Mouse (Mus musculus): ENCODE results near the gene Tecpr2.

The Tecpr2 gene

DNA sequence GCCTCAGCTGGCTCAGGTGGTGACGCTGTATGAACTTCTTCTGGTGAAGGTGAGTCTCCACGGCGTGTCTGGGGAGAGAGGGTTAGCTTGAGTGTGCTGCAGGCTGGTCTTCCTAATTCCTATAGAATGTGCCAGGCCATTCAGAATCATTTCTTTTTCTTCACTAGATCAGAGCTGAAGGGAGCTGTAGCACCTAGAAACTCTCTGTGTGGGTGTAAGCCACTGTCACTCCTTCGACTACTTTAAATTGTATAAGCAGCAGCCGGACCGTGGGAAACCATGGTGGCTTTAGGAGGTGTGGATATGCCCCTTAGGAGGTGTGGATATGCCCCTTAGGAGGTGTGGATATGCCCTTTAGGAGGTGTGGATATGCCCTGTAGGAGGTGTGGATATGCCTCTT, 25.1 kb upstream of the Tecpr2 start:
- no peak for DNase-seq (ENCODE audit: low spot score in 2 of 2)

- no peak for DNase-seq (ENCODE audit: low spot score in 2 of 2)
These were observed 23.5 kb upstream of the Tecpr2 start for GRCm38 (mm10) chr12:110865571-110865970.

DNA sequence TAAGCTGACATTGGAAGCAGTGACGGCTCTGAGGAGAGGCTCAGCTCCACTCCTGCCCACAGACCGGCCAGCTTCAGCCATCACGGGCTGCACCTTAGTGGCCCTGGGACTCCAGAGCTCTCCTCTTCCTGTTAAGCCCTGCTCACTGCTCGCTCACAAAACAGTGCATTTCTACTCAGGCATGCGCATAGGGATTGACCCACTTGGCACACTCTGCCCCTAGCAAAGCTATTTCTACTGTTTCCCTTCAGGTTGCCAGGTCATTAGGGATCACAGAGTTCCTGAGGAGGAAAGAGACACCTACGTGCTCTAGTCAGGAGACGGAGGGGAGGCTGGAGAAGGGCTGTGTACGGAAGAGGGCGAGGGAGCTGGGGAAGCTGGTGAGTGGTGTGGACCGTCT, 23.1 kb upstream of the Tecpr2 start:
- no peak for DNase-seq (ENCODE audit: low spot score in 2 of 2)

DNA sequence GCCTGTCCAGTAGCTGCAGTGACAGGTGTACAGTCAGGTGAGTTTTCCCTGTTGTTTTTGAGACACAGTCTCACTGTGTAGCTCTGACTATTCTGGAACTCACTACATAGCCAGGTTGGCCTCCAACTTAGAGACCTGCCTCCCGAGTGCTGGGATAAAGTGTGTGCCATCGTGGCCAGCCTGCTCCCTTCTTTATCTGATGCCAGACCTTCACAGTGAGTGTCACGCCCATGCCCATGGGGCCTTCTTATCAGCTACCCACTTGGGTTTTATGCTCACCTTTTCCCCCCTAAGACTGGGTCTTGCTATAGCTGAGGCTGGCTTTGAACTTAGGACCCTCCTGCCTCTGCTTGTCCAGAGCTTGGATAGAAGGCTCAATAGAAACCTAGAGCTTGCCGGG, 19.0 kb upstream of the Tecpr2 start:
- no peak for DNase-seq (ENCODE audit: low spot score in 2 of 2)

- no peak for DNase-seq (ENCODE audit: low spot score in 2 of 2)
These were observed 17.8 kb upstream of the Tecpr2 start for GRCm38 (mm10) chr12:110871247-110871646.

GRCm38 (mm10) chr12:110875351-110875750, 13.7 kb upstream of the Tecpr2 start:
- no peak for DNase-seq (ENCODE audit: low spot score in 2 of 2)

DNA sequence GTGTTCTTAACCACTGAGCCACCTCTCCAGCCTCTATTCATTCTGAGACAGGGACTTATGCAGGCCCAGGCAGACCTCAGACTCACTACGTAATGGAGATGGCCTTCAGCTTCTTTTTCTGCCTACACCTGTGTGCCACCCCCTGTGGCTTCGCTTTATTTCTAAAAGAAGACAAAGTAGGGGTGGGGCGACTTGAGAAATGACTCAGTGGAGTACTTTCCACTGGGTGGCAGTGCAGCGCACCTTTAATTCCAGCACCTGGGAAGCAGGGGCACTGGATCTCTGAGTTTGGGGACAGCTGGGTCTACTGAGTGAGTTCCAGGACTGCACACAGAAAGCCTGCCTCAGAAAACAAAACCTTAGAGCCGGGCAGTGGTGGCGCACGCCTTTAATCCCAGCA, 6.8 kb upstream of the Tecpr2 start:
- DNase-seq (ENCODE audit: low spot score in 2 of 2): no peak

DNA sequence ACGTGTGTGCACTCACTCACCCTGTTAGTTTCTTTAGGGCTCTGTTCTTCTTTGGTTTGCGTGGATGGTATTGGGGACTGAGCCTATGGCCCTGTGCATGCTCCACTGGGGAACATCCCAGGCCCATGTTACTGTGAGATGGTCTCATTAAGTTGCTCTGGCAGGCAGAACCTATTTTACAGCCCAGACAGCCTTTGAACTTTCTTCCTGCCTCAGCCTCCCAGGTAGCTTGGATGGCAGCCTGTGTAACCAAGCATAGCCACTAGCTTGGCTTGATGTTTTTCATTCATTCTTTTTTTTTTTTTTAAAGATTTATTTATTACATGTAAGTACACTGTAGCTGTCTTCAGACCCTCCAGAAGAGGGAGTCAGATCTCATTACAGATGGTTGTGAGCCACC, 3.8 kb upstream of the Tecpr2 start:
- no peak for DNase-seq (ENCODE audit: low spot score in 2 of 2)

GRCm38 (mm10) chr12:110888106-110888505, 958 bp upstream of the Tecpr2 start:
- DNase-seq (ENCODE audit: low spot score in 2 of 2): no peak

- no peak for DNase-seq (ENCODE audit: low spot score in 2 of 2)
These were observed 458 bp upstream of the Tecpr2 start for GRCm38 (mm10) chr12:110888606-110889005.

DNA sequence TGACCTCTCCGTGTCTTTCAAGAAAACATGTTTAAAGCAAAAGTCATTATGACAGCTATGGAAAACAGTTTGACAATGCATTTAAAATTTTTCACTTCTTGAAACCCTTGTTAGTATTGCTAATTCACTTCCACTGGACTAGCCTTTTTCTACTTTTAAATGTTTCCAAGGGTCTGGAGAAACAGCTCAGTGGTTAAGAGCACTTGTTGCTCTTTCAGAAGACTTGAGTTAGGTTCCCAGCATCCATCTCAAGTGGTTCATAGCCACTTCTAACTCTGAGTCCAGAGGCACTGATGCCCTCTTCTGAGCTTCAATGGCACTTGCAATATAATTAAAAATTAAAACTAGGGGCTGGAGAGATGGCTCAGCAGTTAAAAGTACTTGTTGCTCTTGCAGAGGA, 2.8 kb downstream of the Tecpr2 start:
- no peak for DNase-seq (ENCODE audit: low spot score in 2 of 2)

GRCm38 (mm10) chr12:110902106-110902505, 13.0 kb downstream of the Tecpr2 start:
- no peak for DNase-seq (ENCODE audit: low spot score in 2 of 2)

- DNase-seq (ENCODE audit: low spot score in 2 of 2): no peak
These were observed 14.5 kb downstream of the Tecpr2 start for GRCm38 (mm10) chr12:110903536-110903935.

DNA sequence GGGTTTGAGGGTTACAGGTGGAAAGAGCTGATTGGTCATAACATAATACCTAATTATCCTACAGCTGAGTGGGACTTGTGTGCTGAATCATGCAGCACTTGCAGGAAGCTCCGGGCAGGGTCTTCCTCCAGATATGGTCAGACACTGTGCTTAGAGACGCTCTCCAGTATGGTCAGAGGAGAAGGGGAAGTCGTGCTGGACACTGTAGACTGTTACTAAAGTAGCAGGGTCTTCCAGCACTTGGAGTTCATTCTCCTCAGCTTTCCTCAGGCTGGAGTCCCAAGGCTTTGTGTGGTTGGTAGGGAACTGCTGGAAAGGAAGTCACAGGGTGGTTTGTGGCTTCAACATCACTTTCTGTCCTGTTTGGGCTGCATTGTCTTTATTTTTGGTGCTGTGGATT, 18.8 kb downstream of the Tecpr2 start:
- DNase-seq (ENCODE audit: low spot score in 2 of 2): no peak

DNA sequence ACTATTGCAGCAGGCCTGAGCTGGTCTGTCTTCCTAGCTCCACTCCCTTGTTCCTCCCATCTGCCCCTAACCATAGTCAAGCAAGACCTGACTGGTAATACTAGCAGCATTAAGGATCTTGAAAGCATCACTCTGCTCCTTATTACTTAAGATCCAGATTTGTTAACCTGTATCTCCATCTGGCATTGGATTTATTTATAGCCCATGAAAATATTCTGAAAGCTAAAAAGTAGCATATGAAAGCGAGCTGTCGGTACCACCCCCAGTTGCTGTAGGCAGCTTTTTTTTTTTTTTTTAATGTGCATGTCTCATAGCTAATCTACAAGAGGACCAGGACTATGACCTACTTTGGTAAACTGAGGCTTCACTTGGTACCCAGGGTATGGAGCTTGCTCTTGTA, 20.9 kb downstream of the Tecpr2 start:
- DNase-seq (ENCODE audit: low spot score in 2 of 2): no peak

DNA sequence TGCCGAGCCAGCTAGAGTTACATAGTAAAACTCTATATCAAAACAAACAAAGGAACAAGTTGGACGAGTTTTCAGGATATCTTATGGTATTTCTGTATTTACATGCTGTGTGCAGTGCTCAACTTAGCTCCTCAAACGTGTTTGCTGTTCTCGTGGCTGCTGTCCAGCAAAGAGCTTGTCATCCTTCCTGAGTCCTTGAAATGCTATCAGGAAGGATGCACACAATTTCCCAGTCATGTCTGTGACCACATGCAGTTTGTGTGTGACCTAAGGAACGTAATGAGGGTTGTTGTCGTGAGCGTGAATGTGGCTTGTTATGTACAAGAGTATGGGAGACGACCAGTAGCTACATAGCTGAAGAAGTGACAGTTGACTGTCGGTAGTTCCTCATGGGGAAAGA, 26.7 kb downstream of the Tecpr2 start:
- DNase-seq (ENCODE audit: low spot score in 2 of 2): no peak

DNA sequence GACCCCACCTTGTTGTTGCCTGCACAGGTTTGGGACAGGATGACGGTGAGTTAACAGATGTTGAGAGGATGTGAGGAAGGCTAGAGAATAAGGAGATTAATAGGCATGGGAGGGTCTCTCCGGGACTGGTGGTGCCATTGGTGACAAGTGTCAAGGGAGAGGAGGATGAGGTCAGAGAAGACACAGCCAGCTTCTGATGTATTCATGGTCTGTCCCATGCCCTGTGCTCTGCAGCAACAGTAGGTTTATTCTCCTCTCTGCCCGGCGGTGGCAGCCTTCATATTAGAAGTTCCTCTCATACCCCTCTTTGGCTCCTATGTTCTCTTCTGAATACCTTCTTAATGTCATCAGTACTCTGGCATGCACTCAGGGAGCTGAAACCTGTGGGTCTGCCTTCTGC, 31.2 kb downstream of the Tecpr2 start:
- no peak for DNase-seq (ENCODE audit: low spot score in 2 of 2)

DNA sequence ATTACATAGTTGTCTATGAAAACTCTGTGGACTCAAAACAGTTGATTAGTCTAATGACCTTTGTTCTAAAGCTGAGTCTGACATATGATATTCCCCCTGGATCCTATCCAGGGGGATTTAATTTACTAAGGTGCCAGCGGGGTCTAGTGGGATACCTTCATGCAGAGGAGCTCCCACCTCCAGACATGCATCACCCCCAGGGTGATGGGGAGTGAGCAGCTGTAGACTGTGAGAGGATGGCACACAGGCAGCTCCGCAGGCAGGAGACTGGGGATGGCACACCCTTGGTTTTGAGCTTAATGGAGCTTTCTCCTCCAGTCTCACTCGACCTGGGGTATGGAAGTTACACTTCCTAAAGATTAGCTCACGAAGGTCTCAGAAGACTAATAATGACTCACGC, 32.5 kb downstream of the Tecpr2 start:
- no peak for DNase-seq (ENCODE audit: low spot score in 2 of 2)

DNA sequence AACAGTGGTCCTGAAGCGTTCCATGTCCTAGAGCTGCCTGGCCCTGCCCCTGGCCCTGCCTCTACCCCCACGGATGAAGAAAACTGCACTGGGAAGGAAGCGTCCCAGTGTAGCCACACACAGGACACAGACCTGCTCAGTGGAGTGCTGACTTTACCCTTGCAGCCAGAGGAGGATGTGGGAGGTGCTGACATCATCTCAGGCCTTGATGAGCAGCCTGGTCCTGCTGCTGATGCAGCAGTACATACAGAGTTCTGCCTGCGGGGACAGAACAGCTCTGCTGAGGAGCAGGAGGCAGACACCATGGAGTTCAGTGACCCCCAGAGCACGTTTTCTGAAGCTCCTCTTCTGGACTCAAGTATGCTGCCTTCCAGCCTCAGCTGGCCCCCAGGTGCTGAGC, 43.8 kb downstream of the Tecpr2 start:
- no peak for DNase-seq (ENCODE audit: low spot score in 2 of 2)

DNA sequence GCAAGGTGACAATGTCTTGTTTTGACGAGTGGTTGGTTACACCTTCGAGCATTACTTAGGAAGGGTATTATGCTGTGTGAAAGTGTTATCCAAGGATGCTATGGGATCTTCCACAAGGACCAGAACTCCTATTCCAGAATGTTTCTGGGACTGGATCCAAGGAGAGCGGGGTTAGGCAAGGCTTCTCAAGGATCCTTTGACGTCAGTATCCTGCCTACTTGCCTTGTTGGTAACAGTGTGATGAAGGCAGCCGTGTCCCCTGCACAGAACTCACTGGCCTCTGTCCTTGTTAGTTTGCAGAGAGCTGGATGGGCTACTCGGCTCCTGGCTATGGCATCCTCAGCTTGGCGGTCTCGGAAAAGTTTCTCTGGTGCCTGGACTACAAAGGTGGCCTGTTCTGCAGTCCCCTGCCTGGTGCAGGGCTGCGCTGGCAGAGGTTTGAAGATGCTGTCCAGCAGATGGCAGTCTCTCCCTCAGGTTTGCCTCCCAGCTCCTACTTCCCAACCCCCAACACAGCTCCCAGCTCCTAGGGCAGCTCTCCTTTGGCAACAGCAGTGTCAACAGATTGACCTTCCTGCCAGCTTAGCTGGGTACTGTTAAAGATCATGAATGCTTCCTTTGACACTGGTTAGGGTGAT, 47.0 kb downstream of the Tecpr2 start:
- DNase-seq (ENCODE audit: low spot score in 2 of 2): peak; percentile 68 to 80

DNA sequence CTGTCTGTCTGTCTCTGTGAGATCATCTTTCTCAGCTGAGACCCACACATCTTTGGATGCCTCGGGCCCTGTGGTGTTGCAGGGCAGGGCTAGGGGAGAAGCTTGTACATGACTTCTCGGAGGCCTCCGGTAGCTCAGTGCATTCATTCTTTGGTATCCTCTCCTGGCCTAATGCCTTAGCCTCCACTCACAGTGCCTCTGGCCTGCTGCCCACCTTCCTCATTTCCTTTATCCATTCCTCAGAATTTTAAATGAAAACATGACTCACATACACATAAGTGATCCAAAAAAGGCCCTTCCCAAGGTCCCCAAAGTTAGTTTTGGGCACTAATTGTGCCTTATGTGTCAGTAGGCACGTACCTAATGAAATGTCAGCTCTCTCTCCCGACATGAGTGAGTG, 48.4 kb downstream of the Tecpr2 start:
- DNase-seq (ENCODE audit: low spot score in 2 of 2): no peak

DNA sequence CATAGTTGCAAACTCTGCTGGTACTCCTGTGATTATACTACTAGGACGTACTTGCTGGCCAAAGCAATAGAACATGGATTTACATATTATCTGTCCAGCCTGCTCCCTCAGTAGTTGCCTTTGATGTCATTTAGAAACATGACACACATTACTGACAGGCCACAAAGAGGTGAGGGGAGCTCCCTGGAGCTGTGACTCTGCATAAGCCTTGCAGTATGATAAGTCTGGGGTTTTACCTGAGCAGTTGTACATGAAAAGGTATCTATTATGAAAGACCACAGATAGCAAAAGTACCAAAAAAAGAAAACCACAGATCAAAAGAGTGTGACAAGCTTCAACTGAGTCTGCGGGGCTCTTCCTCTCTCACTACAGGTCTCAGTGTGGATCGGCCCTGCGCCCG, 50.3 kb downstream of the Tecpr2 start:
- no peak for DNase-seq (ENCODE audit: low spot score in 2 of 2)

DNA sequence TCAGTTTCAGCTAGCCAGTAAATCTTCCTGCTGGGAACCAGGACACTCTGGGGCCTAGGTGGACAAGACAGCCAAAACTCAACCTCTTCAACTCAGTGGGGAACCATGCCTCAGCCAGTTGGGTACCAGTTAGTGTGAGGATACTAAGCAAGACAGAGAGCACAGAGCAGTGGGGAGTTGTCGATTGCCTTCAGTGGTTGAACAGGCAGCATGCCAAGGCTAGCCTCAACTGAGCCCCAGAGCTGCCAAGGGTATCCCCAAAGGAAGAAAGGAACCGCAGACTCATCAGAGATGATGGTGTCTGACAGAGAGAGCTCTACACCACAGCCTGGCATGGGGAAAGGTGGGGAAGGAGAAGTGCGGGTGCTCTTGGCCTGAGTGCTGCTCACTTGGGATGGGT, 51.8 kb downstream of the Tecpr2 start:
- no peak for DNase-seq (ENCODE audit: low spot score in 2 of 2)

GRCm38 (mm10) chr12:110946216-110946615, 57.2 kb downstream of the Tecpr2 start:
- DNase-seq (ENCODE audit: low spot score in 2 of 2): no peak

Data from urinary bladder, postnatal 4 days (tissue).